Mouse (Mus musculus): ENCODE measurements at regions not wholly inside any gene's neighbourhood (a gene's known extent, or its start where the extent isn't known, plus 50 kb on each side); places are given as distances from the start of the nearest gene placed in this dataset.
"Not testable (repeated sequence)": the region's sequence is repeated elsewhere in the genome, so short reads cannot be mapped to it uniquely, and the experiment has no call there.

DNA sequence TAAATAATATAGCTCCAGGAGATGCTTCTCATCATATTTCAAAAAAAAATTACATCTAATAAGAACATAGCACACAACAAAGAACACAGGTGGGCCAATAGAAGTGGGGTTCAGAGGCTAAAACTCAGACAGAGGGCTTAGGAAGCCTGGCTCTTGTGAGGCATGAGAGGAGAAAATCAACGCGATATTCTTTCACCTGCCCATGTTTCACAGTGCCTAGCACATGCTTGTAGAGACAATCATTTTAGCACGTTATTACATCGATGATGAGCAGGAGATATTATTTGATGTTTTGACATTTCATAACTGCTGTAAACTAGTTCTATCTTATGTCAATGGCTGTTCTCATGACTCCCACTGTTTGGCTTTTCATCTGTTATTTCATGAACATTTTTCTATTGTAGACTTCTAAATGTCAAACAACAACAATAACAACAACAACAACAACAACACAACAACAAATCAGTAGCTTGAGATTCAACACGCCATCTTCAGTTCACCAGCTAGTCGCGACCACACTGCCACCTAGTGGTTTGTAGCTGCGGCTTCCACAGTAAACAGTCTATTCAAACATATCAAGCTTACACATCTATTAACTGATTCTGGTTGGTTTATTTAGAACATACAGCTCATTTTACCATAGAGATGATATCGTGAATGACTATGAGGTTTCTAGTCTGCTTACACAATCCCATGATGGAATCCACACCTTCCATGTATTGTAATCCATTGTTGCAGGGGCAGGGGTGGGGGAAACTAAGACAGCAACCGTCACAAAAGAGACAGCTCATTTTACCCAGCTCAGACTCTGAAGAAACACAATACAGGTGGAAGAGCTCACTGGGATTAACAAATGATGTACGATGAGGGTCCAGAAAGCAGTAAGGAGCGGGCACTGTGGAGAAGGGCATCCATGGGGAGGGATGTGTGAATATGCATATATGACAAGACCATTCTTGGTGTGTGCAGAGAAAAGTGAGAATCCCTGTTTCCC is 60.5 kb upstream of the Tmem200a start:
- DNase-seq (ENCODE audit: low read depth, low spot score) = no peak

DNA sequence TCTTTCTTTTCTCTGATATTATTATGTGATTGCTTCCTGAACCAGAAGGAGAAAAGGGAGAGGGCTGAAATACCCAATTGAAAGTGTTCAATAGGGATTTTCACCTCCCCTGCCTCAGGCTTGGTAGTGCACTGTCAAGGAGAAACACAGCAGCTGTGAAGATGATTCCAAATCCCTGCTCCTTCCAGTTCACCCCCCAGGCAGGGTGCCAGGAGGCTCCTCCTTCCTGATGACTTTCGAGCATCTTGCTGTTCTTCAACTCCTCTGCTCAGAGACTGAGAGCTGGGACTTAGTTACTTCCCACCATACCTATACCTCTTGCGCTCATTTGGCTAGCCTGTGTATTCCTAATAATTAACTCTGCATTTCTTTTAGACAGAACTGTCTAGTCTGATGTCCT is 73.7 kb upstream of the Tmem200a start:
- no peak for DNase-seq (ENCODE audit: low read depth, low spot score)

DNA sequence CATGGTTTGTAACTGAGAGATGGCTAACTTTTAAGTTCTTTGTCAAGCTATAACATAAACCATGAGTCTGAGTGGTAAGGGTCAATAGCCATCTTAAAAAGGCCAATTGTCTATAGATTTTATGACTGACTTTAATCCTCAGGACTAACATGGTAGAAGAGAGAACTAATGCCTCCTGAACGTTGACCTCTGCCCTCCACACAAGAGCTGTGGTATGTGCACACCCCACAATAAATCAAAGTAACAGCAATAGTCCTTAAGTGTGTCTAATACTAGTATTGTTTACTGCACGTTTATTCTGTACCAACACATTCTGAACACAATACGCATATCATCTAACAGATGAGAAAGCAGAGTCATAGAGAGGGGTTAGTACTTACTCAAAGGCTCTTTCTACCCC is 70.7 kb upstream of the Samd3 start:
- DNase-seq (ENCODE audit: low read depth, low spot score) = no peak

DNA sequence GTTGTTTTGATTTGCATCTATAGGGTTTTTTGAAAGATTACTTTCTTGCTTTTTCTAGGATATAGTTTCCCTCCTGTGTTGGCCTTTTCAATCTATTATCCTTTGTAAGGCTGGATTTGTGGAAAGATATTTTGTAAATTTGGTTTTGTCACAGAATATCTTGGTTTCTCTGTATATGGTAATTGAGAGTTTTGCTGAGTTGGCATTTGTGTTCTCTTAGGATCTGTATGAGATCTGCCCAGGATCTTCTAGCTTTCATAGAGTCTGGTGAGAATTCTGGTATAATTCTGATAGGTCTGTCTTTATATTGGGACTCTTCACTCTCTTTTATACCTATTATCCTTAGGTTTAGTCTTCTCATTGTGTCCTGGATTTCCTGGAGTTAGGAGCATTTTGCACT is 68.4 kb upstream of the Samd3 start:
- not testable (repeated sequence) for DNase-seq (ENCODE audit: low read depth, low spot score)

DNA sequence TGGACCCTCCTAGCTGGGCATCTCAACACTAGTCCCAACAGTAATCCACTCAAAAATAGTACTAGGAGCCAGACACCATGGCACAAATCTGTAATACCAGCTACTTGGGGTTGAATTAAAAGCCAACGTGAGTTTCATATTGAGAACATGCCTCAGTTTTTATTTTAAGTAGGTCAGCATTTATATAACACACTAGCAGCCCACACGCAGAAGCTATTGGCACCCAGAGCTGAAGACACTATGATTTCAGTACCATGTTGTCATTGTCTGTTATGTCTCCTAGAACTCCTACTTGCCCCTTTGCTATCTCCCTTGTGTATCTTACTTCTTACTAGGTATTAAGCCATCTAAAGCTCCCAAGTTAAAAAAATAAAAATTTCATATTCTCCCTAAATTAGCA is 65.0 kb upstream of the Samd3 start:
- peak; percentile 51 for DNase-seq (ENCODE audit: low read depth, low spot score)

DNA sequence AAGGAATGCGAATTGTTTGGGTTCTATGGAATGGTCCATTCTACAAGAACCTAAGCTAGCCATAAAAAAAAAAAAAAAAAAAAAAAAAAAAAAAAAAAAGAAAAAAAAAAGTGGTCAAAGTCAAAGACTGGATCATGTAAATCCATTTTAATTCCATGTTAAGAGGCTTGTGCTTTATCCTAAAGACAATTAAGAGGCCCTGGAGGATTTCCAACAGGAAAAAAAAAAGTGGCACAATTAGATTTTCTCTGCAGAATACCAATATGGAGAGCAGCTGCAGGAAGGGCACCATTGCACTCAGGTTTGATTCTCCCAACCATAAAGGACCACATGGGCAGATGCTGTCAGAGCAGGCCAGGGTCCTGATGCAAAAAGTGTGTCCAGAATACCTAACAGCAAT is 51.9 kb upstream of the Samd3 start:
- DNase-seq (ENCODE audit: low read depth, low spot score) = no peak

DNA sequence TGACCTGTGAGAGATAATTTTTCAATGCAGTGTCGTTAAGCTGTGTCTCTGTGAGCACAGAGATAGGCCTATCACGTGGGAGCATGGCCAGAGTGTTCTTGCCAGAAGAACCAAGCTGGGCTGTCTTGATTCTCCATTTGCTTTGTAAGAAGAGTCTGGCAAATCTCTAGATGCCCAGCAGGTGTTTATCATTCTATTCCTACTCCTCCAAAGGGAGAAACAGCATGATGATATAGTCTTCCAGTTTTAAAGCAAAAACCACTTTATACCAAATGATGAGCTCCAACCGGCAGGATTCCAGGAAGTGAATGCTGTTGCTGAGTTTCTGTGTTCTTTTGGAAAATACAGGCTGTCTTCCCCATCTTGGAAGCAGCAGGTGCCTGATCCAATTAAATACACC is 51.2 kb upstream of the Samd3 start:
- DNase-seq (ENCODE audit: low read depth, low spot score) = no peak

Data from telencephalon, adult 2 months (tissue).